Mouse (Mus musculus) hindbrain, embryonic 11.5 days (tissue): ENCODE results near the gene Lrpprc. TPM values are rescaled to one million over a fixed set of nuclear protein-coding genes. Genes with fewer than 3 reads are reported as not detected.
A peak's percentile ranks its signal among the peaks of the same experiment; 100 is the strongest.

Experiments
- ATAC-seq: fragments of 200-750 bp; cut with Nextera tagmentation; 2 replicates; pipeline ENCODE4 v1.8.0; 2017; ENCODE audit warnings: mild to moderate bottlenecking, moderate TSS enrichment, moderate library complexity; ENCODE audit not compliant: low FRiP score
- DNase-seq: peaks from one replicate; pipeline ENCODE4 v3.0.0-alpha.2; 2015; ENCODE audit warnings: low spot score
- H3K27ac ChIP-seq: fragments of 300-500 bp; sonication (generic); 2 replicates; pipeline ENCODE4 v1.5.1; 2014; ENCODE audit warnings: mild to moderate bottlenecking, low read depth, low read length
- H3K27me3 ChIP-seq: fragments of 300-500 bp; sonication (generic); 2 replicates; pipeline ENCODE4 v1.6.1; 2014; ENCODE audit warnings: mild to moderate bottlenecking, low read length, moderate library complexity, mixed read lengths; ENCODE audit not compliant: control insufficient read depth, insufficient read depth
- H3K36me3 ChIP-seq: fragments of 300-500 bp; sonication (generic); 2 replicates; pipeline ENCODE4 v1.6.1; 2014; ENCODE audit warnings: mild to moderate bottlenecking, low read length, moderate library complexity, mixed read lengths; ENCODE audit not compliant: control insufficient read depth, insufficient read depth
- H3K4me1 ChIP-seq: fragments of 300-500 bp; sonication (generic); replicated peaks from 2 replicates; pipeline ENCODE4 v1.6.1; 2014; ENCODE audit warnings: low read length, mixed read lengths; ENCODE audit not compliant: control insufficient read depth, insufficient read depth
- H3K4me2 ChIP-seq: fragments of 300-500 bp; sonication (generic); replicated peaks from 2 replicates; pipeline ENCODE4 v1.6.1; 2014; ENCODE audit warnings: mild to moderate bottlenecking, low read depth, low read length
- H3K4me3 ChIP-seq: fragments of 300-500 bp; sonication (generic); 2 replicates; pipeline ENCODE4 v1.5.1; 2014; ENCODE audit warnings: low read depth, low read length
- H3K9ac ChIP-seq: fragments of 300-500 bp; sonication (generic); 2 replicates; pipeline ENCODE4 v1.6.1; 2014; ENCODE audit warnings: low read depth, low read length
- H3K9me3 ChIP-seq: fragments of 300-500 bp; sonication (generic); 2 replicates; pipeline ENCODE4 v1.6.1; 2016; ENCODE audit warnings: low read length; ENCODE audit not compliant: control insufficient read depth
- WGBS: fragments of 180-500 bp; shearing (Covaris S2); extraction: QIAGEN DNeasy Blood & Tissue Kit; methylation state at CpG from one replicate; pipeline ENCODE4 v1.1.7; 2014; 5-methylcytosine and 5-hydroxymethylcytosine counted together
- polyA plus RNA-seq: library from polyadenylated mRNA; unstranded; fragments of >200 nt; fragmentation: Nextera tagmentation; extraction: Ambion mirVana; gene quantifications from 2 replicates; pipeline ENCODE4 v1.2.1, GENCODE M21; 2014

Lrpprc gene
- polyA plus RNA-seq, 1 experiment from 2014 or later: 50.8 TPM

GRCm38 (mm10) chr17:84675951-84676366, 114.6 kb downstream of the Lrpprc start, which contains the start of gene Abcg8:
TSS of gene Abcg8 (plus strand) at chr17:84676302.
- Histone ChIP-seq H3K27ac (no peak within 1 kb of the TSS), H3K4me3 (peak within 1 kb of the TSS; percentile 31), H3K4me2 (peak within 1 kb of the TSS; percentile 37), H3K36me3 (no peaks in the 10 kb centered on the region), H3K9ac (peak within 1 kb of the TSS; percentile 12; the same call in 1 of the 2 replicates), H3K4me1 (no peaks in the 10 kb centered on the region), H3K9me3 (no peaks in the 10 kb centered on the region), H3K27me3 (peaks cover 2% of the 10 kb centered on the region; the same call in 1 of the 2 replicates)
- DNase-seq (peak; percentile 53), ATAC-seq (no peak)
- WGBS: 1% methylated on average over 24 of the region's 24 CpGs

GRCm38 (mm10) chr17:84675204-84675603, 115.4 kb downstream of the Lrpprc start:
- WGBS: 76% methylated on average over 4 of the region's 4 CpGs

GRCm38 (mm10) chr17:84674048-84674447, 116.5 kb downstream of the Lrpprc start:
- Histone ChIP-seq H3K27ac (no peak overlapping the region), H3K9me3 (no peaks in the 10 kb centered on the region), H3K4me1 (no peaks in the 10 kb centered on the region), H3K4me3 (no peak overlapping the region), H3K4me2 (no peak overlapping the region), H3K9ac (no peak overlapping the region), H3K27me3 (peaks cover 2% of the 10 kb centered on the region; the same call in 1 of the 2 replicates), H3K36me3 (no peaks in the 10 kb centered on the region)
- ATAC-seq: no peak
- DNase-seq: no peak
- 40% methylated on average over 7 of the region's 7 CpGs for WGBS

More at GRCm38 (mm10) chr17:84675204-84675603, 115.4 kb downstream of the Lrpprc start:
- Histone ChIP-seq H3K4me1 (no peaks in the 10 kb centered on the region), H3K9me3 (no peaks in the 10 kb centered on the region), H3K27ac (no peak overlapping the region), H3K36me3 (no peaks in the 10 kb centered on the region), H3K27me3 (peaks cover 2% of the 10 kb centered on the region; the same call in 1 of the 2 replicates), H3K4me3 (no peak overlapping the region), H3K9ac (no peak overlapping the region), H3K4me2 (no peak overlapping the region)
- no peak for ATAC-seq
- no peak for DNase-seq

GRCm38 (mm10) chr17:84672376-84673369, 117.9 kb downstream of the Lrpprc start:
- H3K9me3 ChIP-seq: no peaks in the 10 kb centered on the region
- ATAC-seq (no peak), DNase-seq (no peak)
- no peaks in the 10 kb centered on the region for H3K4me1 ChIP-seq
- H3K4me2 ChIP-seq: no peak overlapping the region
- H3K27ac ChIP-seq: no peak overlapping the region
- H3K27me3 ChIP-seq: peaks cover 2% of the 10 kb centered on the region; the same call in 1 of the 2 replicates
- H3K9ac ChIP-seq: no peak overlapping the region
- H3K4me3 ChIP-seq: no peak overlapping the region
- no peaks in the 10 kb centered on the region for H3K36me3 ChIP-seq
- WGBS: 79% methylated on average over 16 of the region's 16 CpGs

DNA sequence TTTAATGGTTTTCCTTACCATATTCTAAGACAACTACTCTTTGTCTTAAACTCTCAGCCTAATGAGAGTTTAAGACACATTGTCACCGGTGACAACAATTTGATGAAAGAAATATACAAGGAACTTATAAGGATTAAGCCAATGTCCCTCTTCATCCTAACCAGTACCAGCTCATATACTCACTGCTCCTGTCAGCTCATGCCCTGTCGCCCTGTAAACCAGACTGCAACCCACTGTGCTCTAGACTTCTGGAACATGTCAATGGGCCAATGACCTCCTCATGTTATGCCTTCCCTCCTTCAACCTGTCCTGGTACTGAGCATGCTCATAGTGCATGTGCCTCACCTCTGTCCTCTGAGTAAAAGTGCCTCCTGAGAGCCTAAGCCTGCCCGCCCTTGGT, 122.7 kb downstream of the Lrpprc start:
- DNase-seq (no peak), ATAC-seq (no peak)
- Histone ChIP-seq H3K4me2 (no peak overlapping the region), H3K4me1 (no peaks in the 10 kb centered on the region), H3K27ac (no peak overlapping the region), H3K4me3 (no peak overlapping the region), H3K9ac (no peak overlapping the region), H3K27me3 (no peaks in the 10 kb centered on the region), H3K36me3 (no peaks in the 10 kb centered on the region), H3K9me3 (no peaks in the 10 kb centered on the region)
- 93% methylated on average over 3 of the region's 3 CpGs for WGBS

DNA sequence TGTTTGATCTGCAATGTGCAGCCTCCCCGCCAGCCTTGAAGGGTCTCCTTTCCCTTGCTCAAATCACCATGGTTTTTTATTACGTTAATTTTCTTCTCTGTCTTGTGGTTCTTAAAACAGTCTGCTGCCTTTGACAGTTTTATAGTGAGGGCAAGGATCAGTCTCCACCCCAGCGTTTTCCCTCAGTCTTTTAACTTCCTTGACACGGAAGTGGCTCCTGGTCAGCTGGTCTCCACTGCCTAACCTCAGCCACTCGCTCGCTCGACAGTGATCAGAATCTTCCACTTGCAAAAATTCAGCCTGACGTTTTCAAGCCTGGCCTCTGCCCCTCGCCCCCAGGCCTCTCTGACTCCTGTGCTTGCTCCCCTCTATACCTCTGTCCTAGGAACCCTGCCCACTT, 124.9 kb downstream of the Lrpprc start:
- H3K4me1 ChIP-seq: no peaks in the 10 kb centered on the region
- no peak overlapping the region for H3K4me3 ChIP-seq
- ATAC-seq: no peak
- no peak for DNase-seq
- no peak overlapping the region for H3K9ac ChIP-seq
- 42% methylated on average over 9 of the region's 9 CpGs for WGBS
- H3K36me3 ChIP-seq: no peaks in the 10 kb centered on the region
- no peaks in the 10 kb centered on the region for H3K9me3 ChIP-seq
- no peak overlapping the region for H3K4me2 ChIP-seq
- H3K27me3 ChIP-seq: no peaks in the 10 kb centered on the region
- H3K27ac ChIP-seq: no peak overlapping the region

DNA sequence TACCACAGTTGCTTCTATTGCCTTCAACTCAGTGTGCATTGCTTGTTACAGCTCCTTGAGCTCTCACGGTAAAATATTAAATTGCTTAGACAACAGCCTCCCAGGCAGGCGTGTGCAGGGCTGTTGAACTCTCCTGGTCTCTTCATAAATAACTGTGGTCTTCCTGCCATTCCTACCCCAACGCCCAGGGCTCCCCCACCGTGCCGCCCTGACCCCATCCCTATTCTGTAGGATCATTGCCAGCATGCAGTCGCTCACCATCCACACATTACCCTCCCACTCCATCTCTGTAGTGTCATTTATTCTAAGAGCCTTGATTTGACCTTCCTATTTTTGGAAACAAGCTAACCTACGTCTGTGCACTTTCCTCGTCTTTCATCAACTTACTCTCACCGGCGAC, 125.5 kb downstream of the Lrpprc start:
- Histone ChIP-seq H3K4me3 (no peak overlapping the region), H3K9ac (no peak overlapping the region), H3K27ac (no peak overlapping the region), H3K27me3 (no peaks in the 10 kb centered on the region), H3K36me3 (no peaks in the 10 kb centered on the region), H3K9me3 (no peaks in the 10 kb centered on the region), H3K4me2 (no peak overlapping the region), H3K4me1 (no peaks in the 10 kb centered on the region)
- ATAC-seq (no peak), DNase-seq (no peak)
- 42% methylated on average over 10 of the region's 10 CpGs for WGBS

- WGBS: 73% methylated on average over 8 of the region's 8 CpGs
- Histone ChIP-seq H3K36me3 (no peaks in the 10 kb centered on the region), H3K9ac (no peak overlapping the region), H3K4me1 (peaks cover 5% of the 10 kb centered on the region), H3K4me2 (no peak overlapping the region), H3K27me3 (no peaks in the 10 kb centered on the region), H3K4me3 (no peak overlapping the region), H3K27ac (no peak overlapping the region), H3K9me3 (no peaks in the 10 kb centered on the region)
- ATAC-seq (no peak), DNase-seq (no peak)
Observed at GRCm38 (mm10) chr17:84658951-84659350, 131.6 kb downstream of the Lrpprc start.

DNA sequence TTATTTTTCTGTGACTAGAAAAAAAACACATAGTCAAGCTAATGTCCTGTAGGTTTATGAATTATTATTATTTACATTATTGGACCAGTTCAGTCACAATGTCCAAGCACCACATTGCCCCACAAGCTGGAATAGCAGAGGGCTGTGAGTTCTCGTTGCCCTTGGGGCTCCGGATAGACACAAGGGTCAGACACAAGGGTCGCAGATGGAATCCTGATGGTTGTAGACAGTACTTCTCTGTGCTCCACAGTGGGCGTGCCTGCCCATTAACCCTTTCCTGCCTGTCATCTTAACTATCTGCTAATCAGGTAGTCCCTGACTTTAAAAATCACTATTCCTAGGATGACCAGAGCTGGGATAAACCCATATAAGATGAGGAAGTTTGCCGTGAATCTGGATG, 132.4 kb downstream of the Lrpprc start:
- whole genome bisulfite sequencing: 35% methylated on average over 5 of the region's 5 CpGs
- Histone ChIP-seq H3K27ac (no peak overlapping the region), H3K4me2 (no peak overlapping the region)

More for the DNA sequence above, 132.4 kb downstream of the Lrpprc start:
- Histone ChIP-seq H3K4me3 (no peak overlapping the region), H3K9ac (no peak overlapping the region), H3K36me3 (no peaks in the 10 kb centered on the region), H3K4me1 (peaks cover 5% of the 10 kb centered on the region), H3K27me3 (no peaks in the 10 kb centered on the region), H3K9me3 (no peaks in the 10 kb centered on the region)
- no peak for ATAC-seq
- DNase-seq: no peak
